Mouse (Mus musculus) G1E (cell line): ENCODE data around the gene Ccr7.

ENCODE experiments used
- CTCF ChIP-seq: IDR thresholded peaks from 2 replicates; pipeline ENCODE4 v1.5.1; 2012; ENCODE audit warnings: low read depth, low read length, inconsistent platforms, mixed read lengths
- GATA1 ChIP-seq: IDR thresholded peaks from 2 replicates; pipeline ENCODE4 v1.6.1; 2012; ENCODE audit warnings: borderline replicate concordance, low read length, inconsistent platforms, mixed read lengths
- GATA2 ChIP-seq: IDR thresholded peaks from 2 replicates; pipeline ENCODE4 v1.6.1; 2012; ENCODE audit warnings: low read depth, low read length, inconsistent platforms, borderline replicate concordance
- POLR2AphosphoS5 ChIP-seq: IDR thresholded peaks from 2 replicates; pipeline ENCODE4 v1.6.1; 2012; ENCODE audit warnings: low read depth, low read length, inconsistent platforms; ENCODE audit not compliant: insufficient replicate concordance
- TAL1 ChIP-seq: conservative IDR thresholded peaks from 2 replicates; pipeline ENCODE4 v1.6.1; 2012; ENCODE audit warnings: low read depth, low read length, inconsistent platforms, mixed read lengths

- TF ChIP-seq CTCF = no peak
- TF ChIP-seq POLR2AphosphoS5 = no peak
- no peak for TF ChIP-seq GATA1
- no peak for TF ChIP-seq GATA2
- TF ChIP-seq TAL1 = no peak
Measured at GRCm38 (mm10) chr11:99123977-99124634, 30.8 kb downstream of the Ccr7 start.
